Mouse (Mus musculus): ENCODE data around the gene Gtpbp2. TPM values are rescaled to one million over a fixed set of nuclear protein-coding genes. Genes with fewer than 3 reads are reported as not detected.

The Gtpbp2 gene
- polyA plus RNA-seq, 1 experiment from 2014 or later: 25.7 TPM

- 43% methylated on average over 5 of the region's 5 CpGs for WGBS (ENCODE audit: insufficient replicate concordance)
- H3K36me3 ChIP-seq: peaks cover 10% of the 10 kb centered on the region
- no peaks in the 10 kb centered on the region for H3K9me3 ChIP-seq (replicated peaks)
- H3K4me3 ChIP-seq (replicated peaks): peak overlapping the region; percentile 37
- peaks cover 66% of the 10 kb centered on the region for H3K4me1 ChIP-seq (replicated peaks)
- DNase-seq (peak; percentile 80), ATAC-seq (ENCODE audit: low read depth) (peak; percentile 73)
- peak overlapping the region; percentile 59 for H3K9ac ChIP-seq
- no peaks in the 10 kb centered on the region for H3K27me3 ChIP-seq
- peak overlapping the region; percentile 96 for H3K27ac ChIP-seq
- peak overlapping the region; percentile 61 for H3K4me2 ChIP-seq
These were observed 4.2 kb upstream of the Gtpbp2 start for GRCm38 (mm10) chr17:46156680-46157079.

GRCm38 (mm10) chr17:46157131-46157530 is 3.7 kb upstream of the Gtpbp2 start:
- Histone ChIP-seq H3K4me2 (peak overlapping the region; percentile 61), H3K4me1 (replicated peaks) (peaks cover 66% of the 10 kb centered on the region), H3K9me3 (replicated peaks) (no peaks in the 10 kb centered on the region), H3K4me3 (replicated peaks) (0 out of 2 replicates have a peak overlapping the region, but pooled peaks have one; percentile 3), H3K36me3 (peaks cover 10% of the 10 kb centered on the region), H3K27ac (peak overlapping the region; percentile 96), H3K9ac (peak overlapping the region; percentile 56), H3K27me3 (no peaks in the 10 kb centered on the region)
- DNase-seq (no peak), ATAC-seq (ENCODE audit: low read depth) (no peak)
- WGBS (ENCODE audit: insufficient replicate concordance): 91% methylated on average over 8 of the region's 8 CpGs

- DNase-seq (peak; percentile 81), ATAC-seq (ENCODE audit: low read depth) (peak; percentile 61)
- no peaks in the 10 kb centered on the region for H3K9me3 ChIP-seq (replicated peaks)
- WGBS (ENCODE audit: insufficient replicate concordance): 13% methylated on average over 2 of the region's 2 CpGs
- peak overlapping the region; percentile 78 for H3K4me2 ChIP-seq
- H3K36me3 ChIP-seq: peaks cover 27% of the 10 kb centered on the region
- peaks cover 67% of the 10 kb centered on the region for H3K4me1 ChIP-seq (replicated peaks)
- peak overlapping the region; percentile 91 for H3K9ac ChIP-seq
- H3K27me3 ChIP-seq: no peaks in the 10 kb centered on the region
- peak overlapping the region; percentile 96 for H3K4me3 ChIP-seq (replicated peaks)
- peak overlapping the region; percentile 99 for H3K27ac ChIP-seq
These were observed 1.6 kb upstream of the Gtpbp2 start for GRCm38 (mm10) chr17:46159236-46159635.

GRCm38 (mm10) chr17:46160090-46160662 is 656 bp upstream of the Gtpbp2 start:
- Histone ChIP-seq H3K4me1 (replicated peaks) (peaks cover 61% of the 10 kb centered on the region), H3K27me3 (no peaks in the 10 kb centered on the region), H3K27ac (peak overlapping the region; percentile 99), H3K9me3 (replicated peaks) (no peaks in the 10 kb centered on the region), H3K4me2 (peak overlapping the region; percentile 78), H3K36me3 (peaks cover 37% of the 10 kb centered on the region), H3K4me3 (replicated peaks) (peak overlapping the region; percentile 96), H3K9ac (peak overlapping the region; percentile 91)
- ATAC-seq (ENCODE audit: low read depth) (peak; percentile 55), DNase-seq (peak; percentile 95)
- WGBS (ENCODE audit: insufficient replicate concordance): under 1% methylated on average over 16 of the region's 16 CpGs

- Histone ChIP-seq H3K27ac (peak overlapping the region; percentile 91), H3K36me3 (peaks cover 47% of the 10 kb centered on the region), H3K4me3 (replicated peaks) (peak overlapping the region; percentile 96), H3K9ac (peak overlapping the region; percentile 97), H3K4me1 (replicated peaks) (peaks cover 53% of the 10 kb centered on the region), H3K4me2 (peak overlapping the region; percentile 92), H3K27me3 (no peaks in the 10 kb centered on the region), H3K9me3 (replicated peaks) (no peaks in the 10 kb centered on the region)
- DNase-seq: no peak
- no peak for ATAC-seq (ENCODE audit: low read depth)
- WGBS (ENCODE audit: insufficient replicate concordance): 0% methylated on average over 19 of the region's 19 CpGs
These were observed 347 bp downstream of the Gtpbp2 start for GRCm38 (mm10) chr17:46161179-46161578.

GRCm38 (mm10) chr17:46161710-46162109 is 878 bp downstream of the Gtpbp2 start:
- Histone ChIP-seq H3K36me3 (peaks cover 52% of the 10 kb centered on the region), H3K27me3 (no peaks in the 10 kb centered on the region), H3K27ac (peak overlapping the region; percentile 91), H3K4me2 (peak overlapping the region; percentile 92), H3K9me3 (replicated peaks) (no peaks in the 10 kb centered on the region), H3K4me1 (replicated peaks) (peaks cover 47% of the 10 kb centered on the region), H3K4me3 (replicated peaks) (peak overlapping the region; percentile 96), H3K9ac (peak overlapping the region; percentile 97)
- 38% methylated on average over 9 of the region's 9 CpGs for WGBS (ENCODE audit: insufficient replicate concordance)
- DNase-seq (no peak), ATAC-seq (ENCODE audit: low read depth) (no peak)

- peak overlapping the region; percentile 97 for H3K9ac ChIP-seq
- no peaks in the 10 kb centered on the region for H3K27me3 ChIP-seq
- peak overlapping the region; percentile 91 for H3K27ac ChIP-seq
- peaks cover 39% of the 10 kb centered on the region for H3K4me1 ChIP-seq (replicated peaks)
- H3K4me2 ChIP-seq: peak overlapping the region; percentile 92
- DNase-seq (no peak), ATAC-seq (ENCODE audit: low read depth) (no peak)
- H3K36me3 ChIP-seq: peaks cover 60% of the 10 kb centered on the region
- H3K4me3 ChIP-seq (replicated peaks): peak overlapping the region; percentile 96
- 80% methylated on average over 7 of the region's 7 CpGs for WGBS (ENCODE audit: insufficient replicate concordance)
- H3K9me3 ChIP-seq (replicated peaks): no peaks in the 10 kb centered on the region
These were observed 1.7 kb downstream of the Gtpbp2 start for GRCm38 (mm10) chr17:46162551-46162950.

GRCm38 (mm10) chr17:46162951-46163421 is 2.2 kb downstream of the Gtpbp2 start:
- Histone ChIP-seq H3K36me3 (peaks cover 65% of the 10 kb centered on the region), H3K9me3 (replicated peaks) (no peaks in the 10 kb centered on the region), H3K27ac (peak overlapping the region; percentile 91), H3K27me3 (no peaks in the 10 kb centered on the region), H3K4me1 (replicated peaks) (peaks cover 40% of the 10 kb centered on the region), H3K4me2 (peak overlapping the region; percentile 92), H3K9ac (peak overlapping the region; percentile 97), H3K4me3 (replicated peaks) (peak overlapping the region; percentile 96)
- DNase-seq (no peak), ATAC-seq (ENCODE audit: low read depth) (no peak)
- 25% methylated on average over 9 of the region's 9 CpGs for WGBS (ENCODE audit: insufficient replicate concordance)

GRCm38 (mm10) chr17:46164301-46164700 is 3.5 kb downstream of the Gtpbp2 start:
- no peak for ATAC-seq (ENCODE audit: low read depth)
- no peaks in the 10 kb centered on the region for H3K27me3 ChIP-seq
- H3K9ac ChIP-seq: no peak overlapping the region
- DNase-seq: no peak
- no peaks in the 10 kb centered on the region for H3K9me3 ChIP-seq (replicated peaks)
- H3K4me3 ChIP-seq (replicated peaks): no peak overlapping the region
- H3K36me3 ChIP-seq: peaks cover 78% of the 10 kb centered on the region
- H3K27ac ChIP-seq: no peak overlapping the region
- peaks cover 37% of the 10 kb centered on the region for H3K4me1 ChIP-seq (replicated peaks)
- WGBS (ENCODE audit: insufficient replicate concordance): 91% methylated on average over 8 of the region's 8 CpGs
- no peak overlapping the region for H3K4me2 ChIP-seq

GRCm38 (mm10) chr17:46164791-46165190 is 4.0 kb downstream of the Gtpbp2 start:
- ATAC-seq (ENCODE audit: low read depth) (no peak), DNase-seq (no peak)
- peaks cover 37% of the 10 kb centered on the region for H3K4me1 ChIP-seq (replicated peaks)
- H3K9ac ChIP-seq: no peak overlapping the region
- H3K27me3 ChIP-seq: no peaks in the 10 kb centered on the region
- no peaks in the 10 kb centered on the region for H3K9me3 ChIP-seq (replicated peaks)
- H3K27ac ChIP-seq: no peak overlapping the region
- no peak overlapping the region for H3K4me3 ChIP-seq (replicated peaks)
- H3K4me2 ChIP-seq: no peak overlapping the region
- WGBS (ENCODE audit: insufficient replicate concordance): 91% methylated on average over 10 of the region's 10 CpGs
- peaks cover 83% of the 10 kb centered on the region for H3K36me3 ChIP-seq

GRCm38 (mm10) chr17:46165460-46165859 is 4.6 kb downstream of the Gtpbp2 start:
- Histone ChIP-seq H3K36me3 (peaks cover 89% of the 10 kb centered on the region), H3K27me3 (no peaks in the 10 kb centered on the region), H3K4me1 (replicated peaks) (peaks cover 37% of the 10 kb centered on the region), H3K4me2 (no peak overlapping the region), H3K27ac (no peak overlapping the region), H3K9ac (no peak overlapping the region), H3K4me3 (replicated peaks) (no peak overlapping the region), H3K9me3 (replicated peaks) (no peaks in the 10 kb centered on the region)
- 89% methylated on average over 12 of the region's 12 CpGs for WGBS (ENCODE audit: insufficient replicate concordance)
- no peak for DNase-seq
- ATAC-seq (ENCODE audit: low read depth): no peak

GRCm38 (mm10) chr17:46166270-46166669 is 5.4 kb downstream of the Gtpbp2 start:
- no peak overlapping the region for H3K4me3 ChIP-seq (replicated peaks)
- peaks cover 98% of the 10 kb centered on the region for H3K36me3 ChIP-seq
- peaks cover 37% of the 10 kb centered on the region for H3K4me1 ChIP-seq (replicated peaks)
- H3K27me3 ChIP-seq: no peaks in the 10 kb centered on the region
- no peak for DNase-seq
- no peaks in the 10 kb centered on the region for H3K9me3 ChIP-seq (replicated peaks)
- H3K9ac ChIP-seq: no peak overlapping the region
- no peak for ATAC-seq (ENCODE audit: low read depth)
- no peak overlapping the region for H3K4me2 ChIP-seq
- H3K27ac ChIP-seq: 0 out of 2 replicates have a peak overlapping the region, but pooled peaks have one; percentile 4
- 79% methylated on average over 5 of the region's 5 CpGs for WGBS (ENCODE audit: insufficient replicate concordance)

All from liver, embryonic 13.5 days (tissue).